Mouse (Mus musculus) megakaryocyte-erythroid progenitor cell, adult 5-6 weeks (primary cell): ENCODE measurements around the gene Dao. TPM values are rescaled to one million over a fixed set of nuclear protein-coding genes. Genes with fewer than 3 reads are reported as not detected.
A peak's percentile ranks its signal among the peaks of the same experiment; 100 is the strongest.

Experiments
- ATAC-seq: replicated peaks from 2 replicates; pipeline ENCODE4 v1.8.0; 2016; ENCODE audit warnings: mild to moderate bottlenecking, inconsistent platforms; ENCODE audit not compliant: severe bottlenecking, poor library complexity, low FRiP score, low TSS enrichment
- total RNA-seq, 2 experiments: library from RNA; stranded (forward) in 1 of 2; stranded (reverse) in 1 of 2; fragments of 200-1000, 215-1000 nt in 1 of 2; fragments of >200 nt in 1 of 2; fragmentation: Nextera tagmentation in 1 of 2; gene quantifications; 2 replicates each; pipeline ENCODE4 v1.2.3; 2014 to 2017

Dao gene
- total RNA-seq (2014; fragmentation: Nextera tagmentation): not detected in 2 replicates
- not detected in 2 replicates for total RNA-seq (2017)

- ATAC-seq: no peak
These were observed at the start of gene Dao for GRCm38 (mm10) chr5:114003542-114003941. TSS of gene Dao (plus strand) at chr5:114003703.

DNA sequence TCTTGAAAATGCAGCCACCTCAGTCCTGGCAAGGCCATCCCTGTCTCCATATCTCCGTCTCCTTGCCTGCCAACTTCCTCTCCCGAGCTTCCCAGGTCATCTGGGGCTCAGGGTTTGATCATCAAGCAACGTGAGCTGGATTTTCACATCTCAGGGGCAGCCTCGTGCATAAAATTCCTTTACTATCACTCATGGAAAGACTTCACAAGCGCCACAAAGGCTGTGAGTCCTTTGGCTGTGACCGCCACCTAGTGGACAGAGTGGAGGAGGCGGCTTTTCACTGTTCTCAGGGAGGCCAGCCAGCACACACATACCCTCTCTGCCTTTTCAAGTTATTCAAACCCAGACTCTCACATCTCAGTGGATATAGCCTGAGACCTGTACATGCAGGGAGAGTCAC is 49.1 kb upstream of the Dao start:
- ATAC-seq: 0 out of 2 replicates have a peak, but pooled peaks have one; percentile 46

GRCm38 (mm10) chr5:113955281-113955680 is 48.2 kb upstream of the Dao start:
- ATAC-seq: no peak

DNA sequence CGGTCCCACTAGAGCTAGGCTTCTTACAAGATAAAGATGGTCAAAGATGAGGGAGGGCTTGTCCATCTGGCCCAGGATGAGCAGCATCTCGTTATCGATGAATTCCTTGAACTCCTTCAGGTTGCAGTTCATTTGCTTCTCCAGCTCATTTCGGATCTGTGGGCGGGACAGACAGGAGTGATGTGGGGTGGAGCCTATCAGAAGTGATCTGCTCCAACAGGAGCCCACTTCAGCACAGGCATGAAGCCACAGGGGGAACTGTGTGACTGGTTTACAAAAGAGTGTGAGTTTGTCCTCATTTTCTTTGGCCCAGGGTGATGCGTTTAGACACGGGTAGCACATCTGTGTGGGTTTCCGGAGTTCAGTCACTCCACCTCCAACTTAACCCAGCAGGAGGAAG is 47.8 kb upstream of the Dao start:
- no peak for ATAC-seq

DNA sequence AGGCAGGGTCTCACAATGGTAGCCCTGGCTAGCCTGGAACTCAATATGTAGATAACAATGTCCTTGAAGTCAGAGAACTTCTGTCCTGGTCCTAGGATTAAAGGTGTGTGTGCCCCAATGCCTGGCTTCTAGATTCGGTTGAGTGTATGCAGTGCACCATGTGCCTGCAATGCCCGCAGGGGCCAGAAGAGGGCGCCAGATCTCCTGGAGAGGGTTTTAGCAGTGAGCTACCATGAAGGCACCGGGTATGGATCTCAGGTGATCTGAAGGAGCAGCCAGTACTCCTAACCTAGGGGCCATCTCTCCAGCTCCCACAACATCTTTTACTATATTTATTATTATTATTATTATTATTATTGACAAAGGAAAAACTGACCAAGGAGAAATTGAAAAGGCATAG is 47.0 kb upstream of the Dao start:
- ATAC-seq: peak; percentile 47

DNA sequence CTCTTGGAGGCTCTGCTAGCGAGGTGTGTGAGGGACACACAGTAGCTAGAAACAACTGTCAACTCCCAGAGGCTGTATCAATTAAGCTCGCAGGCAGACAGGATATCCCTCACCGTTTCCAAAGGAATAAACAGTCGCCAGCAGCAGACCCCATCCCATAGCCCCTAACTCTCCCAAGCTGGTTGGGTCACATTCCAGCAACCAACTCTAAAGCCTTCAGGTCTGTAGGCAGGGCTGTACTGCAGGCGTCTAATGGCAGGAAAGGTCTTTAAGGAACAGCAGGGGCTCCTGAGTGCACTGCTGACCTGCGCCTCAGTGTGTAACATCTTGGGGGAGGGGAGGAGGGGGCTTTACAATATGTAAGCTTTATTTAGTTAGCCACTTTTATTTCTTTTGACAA is 44.5 kb upstream of the Dao start:
- no peak for ATAC-seq

GRCm38 (mm10) chr5:113960416-113960815 is 43.1 kb upstream of the Dao start:
- no peak for ATAC-seq

- peak; percentile 38 for ATAC-seq
These were observed 41.7 kb upstream of the Dao start for GRCm38 (mm10) chr5:113961776-113962175.

DNA sequence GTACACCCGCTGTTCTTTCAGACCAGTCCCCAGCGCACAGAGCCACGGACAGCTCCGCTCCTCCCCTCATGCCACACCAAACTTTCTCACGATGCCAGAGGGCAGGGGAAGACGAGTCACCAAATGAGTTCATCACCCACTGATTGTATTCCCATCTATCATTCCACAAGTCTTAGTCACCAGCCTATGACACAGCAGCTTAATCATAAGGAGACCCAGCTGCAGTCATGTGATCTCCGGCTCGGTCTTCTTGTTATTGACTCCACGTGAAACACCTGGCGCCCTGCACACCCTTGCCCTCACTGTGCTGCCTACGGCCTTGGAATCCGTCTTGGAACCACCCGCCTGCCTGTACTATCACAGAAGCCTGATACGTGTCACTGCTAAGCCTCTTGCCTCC is 38.5 kb upstream of the Dao start:
- no peak for ATAC-seq

DNA sequence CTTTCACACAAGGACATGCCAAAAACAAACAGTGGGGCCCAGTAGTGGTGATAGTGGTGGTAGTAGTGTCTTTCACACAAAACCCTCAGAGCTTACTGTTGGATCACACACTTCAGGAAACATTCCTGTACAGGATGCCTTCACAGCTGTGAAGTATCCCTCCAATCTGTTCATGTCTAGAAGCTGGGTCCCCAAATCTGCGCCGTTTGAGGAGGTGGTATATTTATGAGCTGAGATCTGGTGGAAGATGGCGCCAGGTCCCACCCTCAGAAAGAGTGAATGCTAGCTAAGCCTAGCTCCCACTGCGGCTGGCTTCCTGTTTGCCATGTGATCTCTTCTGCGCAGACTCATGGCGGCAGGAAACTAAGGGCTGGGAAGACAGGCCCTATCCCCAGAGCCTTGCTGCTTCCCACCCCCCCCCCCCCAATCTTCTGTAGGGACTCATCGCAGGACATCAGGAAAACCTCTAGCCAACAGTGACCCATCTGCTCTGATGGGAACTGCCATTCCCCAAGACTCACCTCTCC is 37.8 kb upstream of the Dao start:
- ATAC-seq: no peak

GRCm38 (mm10) chr5:113966452-113967150 is 36.9 kb upstream of the Dao start:
- no peak for ATAC-seq

DNA sequence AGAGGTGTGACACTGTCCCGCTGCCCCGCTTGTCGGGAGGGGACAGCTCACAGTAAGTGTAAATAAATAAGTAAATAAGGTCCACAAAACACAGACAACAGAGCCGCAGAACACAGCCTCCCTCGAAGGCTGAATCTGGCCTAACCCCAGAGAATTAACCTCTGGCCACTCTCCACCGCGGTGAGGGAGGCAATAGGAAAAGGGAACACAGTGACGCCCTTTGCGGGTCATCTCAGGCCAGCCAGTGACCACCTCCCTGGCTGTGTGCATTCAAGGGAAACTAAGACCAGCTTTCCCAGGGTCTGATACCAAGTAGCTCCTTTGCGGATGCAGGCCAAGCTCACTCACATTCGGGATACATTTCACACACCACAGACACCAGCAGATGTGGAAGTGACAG is 35.1 kb upstream of the Dao start:
- no peak for ATAC-seq

GRCm38 (mm10) chr5:113971434-113971960 is 32.0 kb upstream of the Dao start:
- no peak for ATAC-seq

- peak; percentile 62; the same call in 1 of the 2 replicates for ATAC-seq
These were observed 30.7 kb upstream of the Dao start for GRCm38 (mm10) chr5:113972589-113973515.

DNA sequence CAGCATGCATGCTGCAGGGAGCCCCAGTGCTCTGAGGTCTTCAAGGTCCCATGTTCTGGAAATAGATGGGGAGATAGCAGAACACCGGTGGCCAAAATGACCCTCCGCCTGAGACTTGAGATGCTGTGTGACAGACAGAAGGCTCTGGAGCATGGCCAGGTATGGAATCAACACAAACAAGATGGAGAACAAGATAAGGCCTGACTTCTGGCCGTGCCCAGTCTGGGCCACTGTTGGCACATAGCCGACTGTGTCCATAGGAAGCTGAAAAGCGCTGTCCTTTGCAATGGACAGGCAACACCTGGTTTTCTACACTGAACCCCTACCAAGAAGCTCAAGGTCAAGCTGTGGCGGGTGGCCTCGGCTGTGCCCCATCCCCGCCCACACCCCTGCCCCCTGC is 29.7 kb upstream of the Dao start:
- ATAC-seq: 0 out of 2 replicates have a peak, but pooled peaks have one; percentile 18

- ATAC-seq: no peak
These were observed 28.9 kb upstream of the Dao start for GRCm38 (mm10) chr5:113974576-113974975.

GRCm38 (mm10) chr5:113975538-113976215 is 27.8 kb upstream of the Dao start:
- ATAC-seq: no peak

DNA sequence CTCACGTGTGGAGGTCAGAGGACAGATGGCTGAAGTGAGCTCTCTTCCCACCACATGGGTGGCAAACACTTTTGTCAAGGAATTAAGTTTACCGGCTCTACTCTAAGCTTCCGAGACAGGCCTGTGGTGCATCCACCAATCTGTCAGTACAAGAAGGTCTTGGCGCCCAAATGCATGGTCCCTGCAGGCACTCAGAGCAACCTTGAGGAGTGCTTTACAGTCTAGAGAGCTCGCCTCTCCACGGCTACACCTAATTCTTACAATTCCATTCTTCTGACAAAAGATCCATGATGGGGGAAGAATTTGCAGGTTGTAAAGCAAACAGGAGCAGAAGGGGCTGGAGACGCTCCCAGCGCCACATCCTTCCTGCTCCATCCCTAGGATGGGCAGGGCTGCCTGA is 26.9 kb upstream of the Dao start:
- no peak for ATAC-seq

GRCm38 (mm10) chr5:113977309-113977708 is 26.2 kb upstream of the Dao start:
- peak; percentile 88 for ATAC-seq
